Mouse (Mus musculus): ENCODE data around the gene Polr3h.

Polr3h gene

DNA sequence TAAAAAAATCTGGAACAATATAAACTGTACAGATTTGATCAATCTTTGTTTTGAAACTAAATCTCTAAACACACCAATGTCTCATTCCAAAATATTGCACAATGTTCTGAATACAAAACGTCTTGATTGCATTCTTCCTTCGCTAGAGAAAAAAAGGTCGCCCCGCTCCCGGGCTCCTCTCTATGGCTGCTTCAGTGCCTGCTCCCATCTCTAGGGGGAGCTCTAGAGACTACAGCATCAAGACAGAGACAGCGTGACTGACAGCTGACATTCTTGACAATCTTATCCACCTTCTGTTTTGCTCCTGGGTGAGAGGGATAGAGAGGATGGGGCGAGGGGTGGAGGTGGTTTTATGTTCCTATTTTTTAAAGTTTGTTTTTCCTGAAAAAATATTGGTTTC lies 77.7 kb downstream of the Polr3h start:
- in situ Hi-C loops (cut with MboI, MseI): loop anchor here in 1 of 2 experiments (10.0 kb wide), 1 partner anchor 1584 kb away; the partner anchor contains the start of gene Rps19bp1

GRCm38 (mm10) chr15:81847861-81848260 lies 78.2 kb downstream of the Polr3h start:
- in situ Hi-C loops (cut with MboI, MseI): loop anchor here in 1 of 2 experiments (10.0 kb wide), 1 partner anchor 1583 kb away; the partner anchor contains the start of gene Rps19bp1

GRCm38 (mm10) chr15:81847161-81847560 lies 78.9 kb downstream of the Polr3h start:
- in situ Hi-C loops (cut with MboI, MseI): loop anchor here in 1 of 2 experiments (10.0 kb wide), 1 partner anchor 1582 kb away; the partner anchor contains the start of gene Rps19bp1

DNA sequence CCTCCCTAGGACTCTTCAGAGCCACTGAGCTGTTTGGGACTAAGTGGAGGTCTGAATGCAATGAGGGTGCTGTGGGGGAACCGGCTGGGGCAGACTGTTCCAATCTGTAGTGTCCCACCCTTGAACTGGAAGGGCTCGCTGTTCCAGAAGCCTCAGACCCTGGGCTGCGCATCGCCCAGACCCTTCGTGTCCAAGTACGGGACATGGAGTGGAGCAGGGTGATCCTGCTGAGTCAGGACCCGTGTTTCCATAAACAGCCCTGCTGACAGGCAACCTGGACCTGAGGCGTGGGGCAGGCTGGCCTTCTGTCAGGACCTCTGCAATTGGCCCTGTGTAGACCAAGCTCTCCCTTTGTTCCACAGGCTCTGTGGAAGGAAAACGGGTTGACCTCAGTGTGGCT lies 79.3 kb downstream of the Polr3h start:
- in situ Hi-C loops (cut with MboI, MseI): loop anchor here in 1 of 2 experiments (10.0 kb wide), 1 partner anchor 1582 kb away; the partner anchor contains the start of gene Rps19bp1

- in situ Hi-C loops (cut with MboI, MseI): loop anchor here in 1 of 2 experiments (10.0 kb wide), 1 partner anchor 1581 kb away; the partner anchor contains the start of gene Rps19bp1
Measured at GRCm38 (mm10) chr15:81845724-81846123, 80.3 kb downstream of the Polr3h start.

GRCm38 (mm10) chr15:81845033-81845625 lies 80.9 kb downstream of the Polr3h start:
- in situ Hi-C loops (cut with MboI, MseI): loop anchor here in 1 of 2 experiments (10.0 kb wide), 1 partner anchor 1580 kb away; the partner anchor contains the start of gene Rps19bp1

DNA sequence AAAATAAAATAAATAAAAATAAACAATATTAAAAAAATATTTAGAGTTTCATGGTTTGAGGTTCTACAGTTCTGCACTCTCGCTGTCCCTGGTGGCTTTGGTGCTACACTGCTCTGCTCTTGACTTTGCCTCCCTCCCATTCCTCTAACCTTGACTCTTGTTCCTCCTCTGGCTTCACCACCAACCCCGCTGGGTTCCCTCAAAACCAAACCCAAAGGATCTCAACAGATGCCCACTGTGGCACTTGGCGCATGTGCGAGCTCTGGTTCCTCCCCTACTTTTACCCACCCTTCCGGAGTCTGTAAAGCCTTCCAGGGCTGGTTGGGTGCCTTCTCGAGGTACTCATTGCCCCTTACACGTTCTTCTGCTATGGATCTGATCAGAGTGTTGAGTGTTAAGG lies 83.8 kb downstream of the Polr3h start:
- in situ Hi-C loops (cut with MboI, MseI): loop anchor here in 1 of 2 experiments (10.0 kb wide), 1 partner anchor 1577 kb away; the partner anchor contains the start of gene Rps19bp1

- in situ Hi-C loops (cut with MboI, MseI): loop anchor here in 1 of 2 experiments (10.0 kb wide), 1 partner anchor 1576 kb away; the partner anchor contains the start of gene Rps19bp1
Measured at GRCm38 (mm10) chr15:81840306-81840705, 85.7 kb downstream of the Polr3h start.

DNA sequence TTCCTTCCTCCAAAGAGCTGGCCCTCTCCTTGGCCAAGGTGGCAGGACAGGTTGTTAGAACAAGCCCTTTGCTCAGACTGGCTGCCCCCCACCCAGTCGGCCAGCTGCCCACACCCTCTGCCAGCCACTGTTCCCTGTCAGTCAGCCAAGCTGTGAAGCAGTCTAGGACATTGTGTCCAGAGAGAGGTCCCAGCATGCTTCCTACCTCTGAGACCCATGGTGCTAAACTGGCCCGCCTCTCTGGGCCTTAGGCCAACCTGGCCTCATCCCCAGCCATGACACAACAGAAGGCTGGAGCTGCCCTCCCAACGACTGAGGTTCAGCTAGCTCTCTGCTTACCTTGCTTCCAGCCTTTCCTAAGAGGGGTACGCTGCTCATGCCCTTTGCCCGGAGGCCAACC lies 86.4 kb downstream of the Polr3h start:
- in situ Hi-C loops (cut with MboI, MseI): loop anchor here in 1 of 2 experiments (10.0 kb wide), 1 partner anchor 1575 kb away; the partner anchor contains the start of gene Rps19bp1

DNA sequence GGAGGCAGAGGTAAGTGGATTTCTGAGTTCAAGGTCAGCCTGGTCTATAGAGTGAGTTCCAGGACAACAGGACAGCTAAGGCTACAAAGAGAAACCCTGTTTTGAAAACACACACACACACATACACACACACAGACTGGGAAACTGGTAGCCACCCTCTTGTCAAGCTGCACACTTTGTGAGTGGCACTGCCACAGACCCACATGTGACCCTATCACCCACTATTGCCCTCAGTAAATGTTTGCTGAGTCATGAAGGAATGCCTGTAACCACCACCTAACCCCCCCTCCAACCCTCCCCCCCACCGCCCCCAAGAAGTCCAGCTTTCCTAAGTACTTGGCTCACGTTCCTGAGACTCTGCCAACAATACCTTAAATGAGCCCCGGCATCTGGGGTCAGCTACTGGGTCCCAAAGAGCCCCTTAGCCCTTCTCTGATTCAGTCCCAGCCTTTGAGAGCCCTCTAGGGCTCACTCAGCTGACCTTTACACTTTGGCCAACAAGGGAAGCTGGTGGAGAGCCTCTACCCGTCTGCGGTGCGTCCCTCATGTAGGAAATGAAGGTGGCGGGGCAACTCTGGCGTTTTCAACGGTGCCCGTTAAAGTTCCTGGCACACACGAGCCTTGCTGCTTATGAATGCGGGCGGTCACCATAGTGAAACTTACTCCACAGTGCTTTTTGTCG lies 87.3 kb downstream of the Polr3h start:
- in situ Hi-C loops (cut with MboI, MseI): no loop called here
